Mouse (Mus musculus): ENCODE results near the gene Adamts17. TPM values are rescaled to one million over a fixed set of nuclear protein-coding genes. Genes with fewer than 3 reads are reported as not detected.

Gene Adamts17
- total RNA-seq, 2 experiments from 2014 or later: 14.4 to 18.2 TPM

DNA sequence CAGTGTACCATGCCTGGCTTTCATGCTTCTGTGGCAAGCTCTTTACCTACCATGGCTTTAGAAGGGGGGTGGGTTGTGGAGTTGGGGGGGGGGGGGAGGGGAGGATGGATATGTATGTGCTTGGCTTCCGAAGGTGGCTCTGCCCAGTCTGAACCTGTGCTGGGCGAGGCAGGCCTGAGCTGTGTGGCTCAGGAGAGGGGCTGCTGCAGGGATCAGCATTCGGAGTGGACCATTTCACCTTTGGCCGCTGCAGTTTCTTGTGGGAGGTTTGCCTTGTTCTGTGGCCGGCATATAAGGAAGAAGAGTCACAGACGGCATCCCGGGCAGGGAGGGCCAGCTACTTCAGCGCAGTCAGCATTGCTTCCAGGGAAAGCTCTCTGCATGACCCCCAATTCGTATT lies 7.8 kb downstream of the Adamts17 start:
- no peak for DNase-seq

- DNase-seq: no peak
Observed at GRCm38 (mm10) chr7:66849316-66849715, 9.8 kb downstream of the Adamts17 start.

- DNase-seq: no peak
Observed at GRCm38 (mm10) chr7:66852164-66852563, 12.6 kb downstream of the Adamts17 start.

- no peak for DNase-seq
Observed at GRCm38 (mm10) chr7:66857610-66858009, 18.1 kb downstream of the Adamts17 start.

DNA sequence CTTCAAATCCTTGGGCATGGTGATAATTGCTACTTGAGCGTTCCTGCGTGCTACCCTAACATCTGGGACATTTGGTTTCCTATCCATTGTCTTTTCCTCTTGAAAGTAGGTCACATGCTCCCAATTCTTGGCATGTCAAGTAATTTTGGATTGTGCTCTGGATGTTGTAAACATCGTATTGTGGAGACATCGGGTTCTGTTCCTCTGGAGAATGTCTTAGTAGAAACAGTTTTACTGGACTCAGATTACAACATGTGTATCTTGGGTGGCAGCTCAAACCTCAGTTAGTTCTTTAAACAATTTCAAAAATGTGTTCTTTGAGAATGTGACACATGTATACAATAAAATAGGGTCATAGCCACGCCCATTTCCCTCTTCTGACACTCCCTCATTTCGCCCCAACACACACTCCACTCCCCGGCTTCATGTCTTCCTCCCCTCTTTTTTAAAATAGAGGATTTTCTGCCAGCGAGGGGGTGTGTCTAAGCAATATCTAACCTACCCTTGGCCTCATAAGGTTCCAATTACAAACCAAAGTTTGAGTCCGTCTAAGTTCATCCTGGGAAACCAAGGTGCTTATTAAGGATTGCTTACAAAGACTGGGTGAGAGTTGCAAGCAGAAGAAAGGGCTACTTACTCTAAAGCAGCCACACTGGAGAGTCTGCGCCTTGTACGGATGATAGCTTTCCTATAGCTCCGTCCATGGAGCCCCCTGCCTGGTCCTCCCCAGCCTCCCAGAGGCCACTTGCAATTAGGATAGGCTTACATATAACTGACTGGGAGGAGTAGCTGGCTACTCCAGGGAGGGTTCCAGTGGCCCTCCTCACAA lies 18.9 kb downstream of the Adamts17 start:
- no peak for DNase-seq

GRCm38 (mm10) chr7:66859220-66859619 lies 19.7 kb downstream of the Adamts17 start:
- DNase-seq: no peak

DNA sequence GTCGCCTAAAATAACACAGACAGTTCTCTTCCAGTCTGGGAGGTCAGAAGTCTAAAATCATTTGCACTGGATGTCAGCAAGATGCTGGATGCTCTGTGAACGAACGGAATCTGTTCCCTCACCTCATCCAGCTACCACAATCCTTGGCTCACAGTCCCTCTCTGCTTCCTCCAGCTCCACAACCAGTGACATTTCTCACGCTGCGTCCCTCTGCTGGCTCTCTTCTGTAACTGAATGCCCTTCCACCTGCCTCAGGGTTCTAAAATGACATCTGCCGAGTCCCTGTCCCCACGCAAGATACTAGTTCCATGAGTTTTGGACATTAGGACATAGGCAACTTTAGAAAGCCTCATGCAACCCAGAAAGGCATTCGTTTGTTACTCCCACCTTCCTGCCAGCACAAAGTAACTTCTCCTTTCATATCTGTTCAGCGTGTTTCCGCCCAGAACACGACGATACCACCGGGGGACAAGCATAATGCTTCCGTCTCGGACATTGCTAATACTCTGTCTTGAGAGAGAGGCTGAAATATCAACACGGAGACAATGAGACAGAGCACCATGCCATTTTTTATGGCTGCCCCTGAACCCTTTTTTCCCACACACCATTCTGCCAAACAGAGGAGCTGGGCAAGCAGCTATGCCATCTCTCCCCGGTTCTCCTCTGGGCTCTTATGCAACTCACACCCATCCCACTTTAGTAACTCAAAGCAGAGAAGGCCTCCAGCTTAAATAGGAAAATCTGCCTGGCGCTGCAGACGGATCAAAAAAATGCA lies 27.6 kb downstream of the Adamts17 start:
- DNase-seq: peak; percentile 16

GRCm38 (mm10) chr7:66867719-66868501 lies 28.4 kb downstream of the Adamts17 start:
- peak; percentile 20 for DNase-seq

DNA sequence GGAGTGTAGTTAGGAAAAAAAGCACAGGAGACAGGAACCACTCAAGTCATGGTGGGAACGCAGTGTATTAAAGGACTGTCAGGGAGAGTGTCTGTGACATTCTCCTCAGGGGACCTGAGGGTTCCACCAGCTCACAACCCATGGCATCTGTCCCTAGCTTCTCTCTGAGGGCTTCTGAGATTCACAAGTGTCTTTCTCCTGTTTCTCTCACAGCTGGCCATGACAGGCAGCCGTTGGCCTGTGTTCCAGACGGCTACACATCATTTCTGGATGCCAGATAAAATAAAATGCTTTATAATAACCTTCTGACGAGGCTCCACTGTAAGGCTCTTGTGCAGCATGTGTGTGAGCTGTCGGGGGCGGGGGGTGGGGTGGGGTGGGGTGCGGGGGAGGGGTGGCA lies 32.0 kb downstream of the Adamts17 start:
- DNase-seq: peak; percentile 30

GRCm38 (mm10) chr7:66871940-66872511 lies 32.5 kb downstream of the Adamts17 start:
- DNase-seq: peak; percentile 25

GRCm38 (mm10) chr7:66873235-66873634 lies 33.7 kb downstream of the Adamts17 start:
- no peak for DNase-seq

- DNase-seq: no peak
Observed at GRCm38 (mm10) chr7:66891431-66891830, 51.9 kb downstream of the Adamts17 start.

DNA sequence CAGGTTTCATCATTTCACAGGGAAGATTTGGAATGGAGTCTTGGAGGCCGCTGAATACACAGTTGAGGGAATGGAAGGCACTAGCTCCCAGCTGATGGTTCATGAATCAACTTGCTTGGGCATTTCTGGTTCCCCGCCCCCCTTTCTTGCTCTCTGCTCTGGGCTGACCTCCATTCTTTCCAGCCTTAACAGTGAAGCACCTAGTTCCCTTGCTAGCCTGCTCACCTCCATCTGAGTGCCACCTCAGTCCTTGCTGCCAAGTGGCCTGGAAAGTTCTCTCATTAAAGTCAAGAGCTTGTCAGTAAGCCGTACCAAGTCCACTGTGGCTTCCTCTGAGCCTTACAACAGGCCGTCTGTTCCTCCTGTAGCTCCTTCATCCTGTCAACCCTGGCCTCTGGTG lies 52.6 kb downstream of the Adamts17 start:
- DNase-seq: no peak

GRCm38 (mm10) chr7:66902376-66902775 lies 62.8 kb downstream of the Adamts17 start:
- no peak for DNase-seq

DNA sequence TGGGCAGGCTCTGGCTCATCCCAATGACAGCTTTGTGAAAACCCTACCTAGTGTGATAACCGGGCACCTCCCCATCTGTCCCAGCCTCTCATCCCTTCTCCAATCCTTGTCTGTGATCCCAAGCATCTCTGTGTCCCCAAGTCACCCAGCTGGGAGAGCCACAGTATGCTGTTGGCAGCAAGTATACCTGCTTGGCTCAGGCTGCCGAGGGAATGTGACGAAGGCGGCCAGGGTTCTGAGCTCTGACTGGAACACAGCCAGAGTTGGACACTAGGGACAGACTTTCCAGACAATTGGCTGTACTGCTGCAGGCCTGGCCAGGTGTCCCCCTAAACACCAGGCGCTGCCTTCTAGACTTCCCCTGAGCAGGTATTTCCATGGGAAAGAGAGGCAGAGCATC lies 63.5 kb downstream of the Adamts17 start:
- peak; percentile 77 for DNase-seq

DNA sequence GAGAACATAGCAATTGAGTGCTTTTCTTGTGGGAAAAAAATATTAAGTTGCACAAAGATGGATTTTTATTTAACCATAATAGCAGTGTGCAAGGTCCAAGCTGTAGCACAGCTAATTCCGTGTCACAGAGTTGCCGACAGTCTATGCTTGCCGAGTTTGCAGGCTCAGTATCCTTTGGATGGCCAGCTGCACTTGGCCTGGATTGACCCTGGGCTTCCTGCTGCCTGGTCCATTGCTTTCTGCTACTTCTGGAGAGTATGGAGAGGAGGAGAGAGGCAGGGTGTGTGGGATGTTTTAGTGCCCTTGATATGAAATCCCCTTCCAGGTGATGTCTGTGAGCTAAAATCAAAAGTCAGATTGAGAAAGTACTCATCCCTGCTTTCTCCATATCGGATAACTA lies 66.4 kb downstream of the Adamts17 start:
- DNase-seq: no peak

DNA sequence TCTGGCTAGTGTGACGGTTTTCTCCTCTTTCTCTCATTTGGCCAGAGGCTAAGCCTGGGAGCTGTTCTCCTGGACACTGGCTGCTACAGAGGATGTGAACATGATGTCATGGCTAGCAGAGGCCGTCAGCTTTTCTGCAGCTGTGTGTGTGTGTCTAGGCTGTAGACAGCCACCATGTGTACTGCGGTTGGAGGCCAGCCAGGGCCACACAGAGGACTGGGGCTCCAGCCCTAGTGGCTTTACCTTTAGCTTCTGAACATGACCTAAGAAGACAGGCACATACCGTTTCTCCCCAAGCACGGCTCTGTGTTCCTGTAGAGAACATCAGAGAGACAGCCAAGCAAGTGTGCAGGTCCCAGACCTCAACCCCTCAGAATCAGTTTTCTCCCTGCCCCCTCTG lies 73.3 kb downstream of the Adamts17 start:
- peak; percentile 75 for DNase-seq

- no peak for DNase-seq
Observed at GRCm38 (mm10) chr7:66923595-66923994, 84.1 kb downstream of the Adamts17 start.

- DNase-seq: no peak
Observed at GRCm38 (mm10) chr7:66924104-66924503, 84.6 kb downstream of the Adamts17 start.

- DNase-seq: peak; percentile 83
Observed at GRCm38 (mm10) chr7:66929263-66929662, 89.7 kb downstream of the Adamts17 start.

DNA sequence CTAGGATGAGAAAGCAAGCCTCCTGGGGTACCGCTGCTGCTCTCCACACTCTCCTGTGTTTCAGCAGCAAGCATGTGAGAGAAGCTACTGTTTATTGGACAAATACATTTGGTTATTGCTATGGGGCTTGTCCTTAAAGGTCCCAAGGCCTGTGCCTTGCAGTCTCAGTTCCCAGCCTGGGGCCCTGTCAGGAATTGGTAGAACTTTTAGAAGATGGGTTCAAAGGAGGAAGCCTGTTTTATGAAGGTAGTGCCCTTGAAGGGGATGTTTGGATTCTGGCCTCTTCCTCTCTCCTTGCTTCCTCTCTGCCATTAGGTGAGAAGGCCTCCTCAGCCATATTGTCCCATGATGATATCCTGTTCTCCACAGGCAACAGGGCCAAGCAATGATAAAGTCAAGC lies 91.8 kb downstream of the Adamts17 start:
- DNase-seq: no peak

DNA sequence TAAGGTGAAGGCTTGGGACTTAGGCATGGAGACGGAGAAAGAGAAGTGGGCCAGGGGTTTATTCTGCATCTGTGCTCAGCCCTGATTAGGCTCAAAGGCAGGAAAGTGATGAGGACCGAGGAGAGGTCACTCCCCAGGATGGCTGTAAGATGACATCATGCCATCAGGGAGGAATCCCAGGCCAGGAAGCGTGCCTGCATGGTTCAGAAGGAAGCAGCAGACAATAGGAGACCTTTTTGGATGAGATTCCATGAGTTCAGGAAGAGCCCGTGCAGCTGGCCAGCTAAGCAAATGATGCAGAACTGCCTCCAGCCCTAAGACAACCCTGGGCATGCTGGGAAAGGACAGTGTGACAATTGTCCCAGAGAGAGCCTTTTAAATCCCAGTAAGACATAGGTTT lies 93.7 kb downstream of the Adamts17 start:
- DNase-seq: peak; percentile 66

DNA sequence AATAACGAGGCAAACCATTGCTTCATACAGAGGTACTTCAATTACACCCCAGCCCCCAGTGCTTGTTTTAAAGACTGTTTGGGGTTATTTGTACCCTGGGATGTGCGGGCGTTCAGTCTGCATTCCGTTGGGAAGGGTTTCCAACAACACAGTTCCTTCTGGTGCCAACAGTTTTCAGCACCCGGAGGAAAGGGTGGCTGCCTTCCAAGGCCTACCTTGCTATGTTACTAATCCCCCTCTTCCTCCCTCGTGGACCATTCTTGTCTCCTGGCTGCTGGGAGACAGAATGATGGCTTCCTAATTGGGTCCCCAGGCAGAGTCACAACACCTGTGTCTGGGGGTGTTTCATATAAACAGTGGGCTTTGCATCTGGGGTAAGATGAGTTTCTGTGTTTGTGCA lies 94.5 kb downstream of the Adamts17 start:
- peak; percentile 72 for DNase-seq

All from heart, postnatal 4 days (tissue).